Comparison of ENCODE assay signal across 22 mouse cellular contexts in the genomic region with DNA sequence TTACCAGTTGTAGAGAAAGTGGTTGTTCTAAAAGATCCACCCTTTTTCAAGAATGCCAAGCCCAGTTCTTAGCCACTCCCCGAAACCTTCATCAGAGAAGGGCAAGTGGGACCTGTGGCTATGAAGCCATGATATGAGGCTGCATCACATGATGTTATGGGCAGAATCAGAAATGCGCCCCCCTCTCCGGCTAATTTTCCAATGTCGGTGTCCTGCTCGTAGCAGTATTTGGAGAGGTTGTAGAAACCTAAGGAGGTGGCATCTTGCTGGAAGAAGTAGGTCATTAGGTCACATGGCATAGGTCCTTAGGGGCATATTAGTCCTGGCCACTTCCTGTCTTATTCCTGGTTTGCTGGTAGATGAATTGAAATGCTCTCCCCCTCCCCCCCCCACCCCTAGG.
DNase-seq lines count a peak whose midpoint lies in the region; ATAC-seq lines count a peak whose summit lies in the region.
"Had no signal": no experiment of that assay in that cellular context is flagged by ENCODE, and none has a peak within 500 bp of the region (broad histone marks: within the 10 kb centered on the region; RNA-seq: fewer than 3 reads in every experiment).

No protein-coding gene starts in this region.

- H3K36me3 ChIP-seq in hindbrain, embryonic 10.5 days = no peaks in the 10 kb centered on the region
- H3K36me3 ChIP-seq in hindbrain, embryonic 16.5 days (ENCODE audit: control insufficient read depth, insufficient read depth, low read length) = no peaks in the 10 kb centered on the region
- no peaks in the 10 kb centered on the region for H3K36me3 ChIP-seq in embryonic facial prominence, embryonic 10.5 days (replicated peaks)
- 0 out of 2 replicates have a peak, but pooled peaks cover 6% of the 10 kb centered on the region for H3K36me3 ChIP-seq in limb, embryonic 10.5 days
- no peaks in the 10 kb centered on the region for H3K36me3 ChIP-seq in limb, embryonic 15.5 days
- H3K36me3 ChIP-seq: embryonic facial prominence, embryonic 13.5 days; forebrain, embryonic 12.5 days; forebrain, embryonic 15.5 days; heart, embryonic 12.5 days; heart, embryonic 15.5 days; hindbrain, embryonic 12.5 days; hindbrain, embryonic 15.5 days; intestine, embryonic 15.5 days had no signal

- H3K4me1 ChIP-seq in hindbrain, embryonic 10.5 days (replicated peaks) = peaks cover 28% of the 10 kb centered on the region
- H3K4me1 ChIP-seq in hindbrain, embryonic 16.5 days (ENCODE audit: control insufficient read depth, insufficient read depth, low read depth, low read length) = peaks cover 3% of the 10 kb centered on the region
- H3K4me1 ChIP-seq in embryonic facial prominence, embryonic 10.5 days = peaks cover 35% of the 10 kb centered on the region
- H3K4me1 ChIP-seq in limb, embryonic 10.5 days = peaks cover 47% of the 10 kb centered on the region
- peaks cover 42% of the 10 kb centered on the region for H3K4me1 ChIP-seq in limb, embryonic 15.5 days
- H3K4me1 ChIP-seq: intestine, embryonic 15.5 days had no signal

- no peak overlapping the region for H3K4me3 ChIP-seq in hindbrain, embryonic 10.5 days
- no peak overlapping the region for H3K4me3 ChIP-seq in hindbrain, embryonic 16.5 days (ENCODE audit: low read length)
- no peak overlapping the region for H3K4me3 ChIP-seq in embryonic facial prominence, embryonic 10.5 days
- no peak overlapping the region for H3K4me3 ChIP-seq in limb, embryonic 10.5 days
- no peak overlapping the region for H3K4me3 ChIP-seq in limb, embryonic 15.5 days
- H3K4me3 ChIP-seq: embryonic facial prominence, embryonic 13.5 days; erythroblast, embryonic 14.5 days; forebrain, embryonic 12.5 days; forebrain, embryonic 15.5 days; heart, embryonic 12.5 days; heart, embryonic 15.5 days; hindbrain, embryonic 12.5 days; hindbrain, embryonic 15.5 days; intestine, embryonic 15.5 days had no signal

- no peaks in the 10 kb centered on the region for H3K9me3 ChIP-seq in hindbrain, embryonic 10.5 days
- no peaks in the 10 kb centered on the region for H3K9me3 ChIP-seq in hindbrain, embryonic 16.5 days (ENCODE audit: control insufficient read depth, low read length)
- peaks cover 4% of the 10 kb centered on the region; the same call in 1 of the 2 replicates for H3K9me3 ChIP-seq in embryonic facial prominence, embryonic 10.5 days
- H3K9me3 ChIP-seq in limb, embryonic 10.5 days (replicated peaks) = no peaks in the 10 kb centered on the region
- no peaks in the 10 kb centered on the region for H3K9me3 ChIP-seq in limb, embryonic 15.5 days
- H3K9me3 ChIP-seq: forebrain, embryonic 12.5 days; forebrain, embryonic 15.5 days; heart, embryonic 15.5 days; hindbrain, embryonic 12.5 days; hindbrain, embryonic 15.5 days; intestine, embryonic 15.5 days had no signal

- no peak for ATAC-seq in hindbrain, embryonic 16.5 days
- ATAC-seq in limb, embryonic 15.5 days (ENCODE audit: insufficient number of reproducible peaks, low FRiP score, low TSS enrichment, low read depth) = no peak
- ATAC-seq: CD4-positive, CD25-positive, alpha-beta regulatory T cell, adult 4 months; intestine, embryonic 15.5 days had no signal

- no peak overlapping the region for H3K4me2 ChIP-seq in hindbrain, embryonic 16.5 days (ENCODE audit: low read length)
- no peak overlapping the region for H3K4me2 ChIP-seq in limb, embryonic 15.5 days
- H3K4me2 ChIP-seq: embryonic facial prominence, embryonic 13.5 days; forebrain, embryonic 12.5 days; forebrain, embryonic 15.5 days; heart, embryonic 12.5 days; heart, embryonic 15.5 days; hindbrain, embryonic 12.5 days; hindbrain, embryonic 15.5 days; intestine, embryonic 15.5 days had no signal

- 91% methylated on average over 5 of the region's 5 CpGs for WGBS in hindbrain, embryonic 10.5 days
- WGBS in hindbrain, embryonic 16.5 days = 98% methylated on average over 5 of the region's 5 CpGs
- WGBS in embryonic facial prominence, embryonic 10.5 days = 87% methylated on average over 5 of the region's 5 CpGs
- 92% methylated on average over 5 of the region's 5 CpGs for WGBS in limb, embryonic 10.5 days
- 89% methylated on average over 5 of the region's 5 CpGs for WGBS in limb, embryonic 15.5 days

- 0 out of 2 replicates have a peak overlapping the region, but pooled peaks have one; percentile 40 for H3K27ac ChIP-seq in hindbrain, embryonic 10.5 days
- no peak overlapping the region for H3K27ac ChIP-seq in hindbrain, embryonic 16.5 days (ENCODE audit: low read depth, low read length)
- 0 out of 2 replicates have a peak overlapping the region, but pooled peaks have one; percentile 70 for H3K27ac ChIP-seq in embryonic facial prominence, embryonic 10.5 days (replicated peaks)
- H3K27ac ChIP-seq in limb, embryonic 10.5 days = peak overlapping the region; percentile 75
- peak overlapping the region; percentile 75; the same call in 1 of the 2 replicates for H3K27ac ChIP-seq in limb, embryonic 15.5 days
- H3K27ac ChIP-seq: embryonic facial prominence, embryonic 13.5 days; forebrain, embryonic 15.5 days; heart, embryonic 15.5 days; hindbrain, embryonic 12.5 days; hindbrain, embryonic 15.5 days; intestine, embryonic 15.5 days had no signal

- no peak overlapping the region for H3K9ac ChIP-seq in hindbrain, embryonic 16.5 days (ENCODE audit: low read depth, low read length)
- H3K9ac ChIP-seq in limb, embryonic 15.5 days = no peak overlapping the region
- H3K9ac ChIP-seq: embryonic facial prominence, embryonic 13.5 days; forebrain, embryonic 12.5 days; forebrain, embryonic 15.5 days; heart, embryonic 12.5 days; heart, embryonic 15.5 days; hindbrain, embryonic 12.5 days; hindbrain, embryonic 15.5 days; intestine, embryonic 15.5 days had no signal

- no peaks in the 10 kb centered on the region for H3K27me3 ChIP-seq in hindbrain, embryonic 10.5 days (ENCODE audit: insufficient read depth, poor library complexity, severe bottlenecking)
- H3K27me3 ChIP-seq in hindbrain, embryonic 16.5 days (replicated peaks; ENCODE audit: control insufficient read depth, insufficient read depth, low read length) = no peaks in the 10 kb centered on the region
- no peaks in the 10 kb centered on the region for H3K27me3 ChIP-seq in embryonic facial prominence, embryonic 10.5 days (replicated peaks; ENCODE audit: low read depth, poor library complexity, severe bottlenecking)
- H3K27me3 ChIP-seq in limb, embryonic 10.5 days (ENCODE audit: low read depth, poor library complexity, severe bottlenecking) = no peaks in the 10 kb centered on the region
- H3K27me3 ChIP-seq in limb, embryonic 15.5 days = no peaks in the 10 kb centered on the region
- H3K27me3 ChIP-seq: embryonic facial prominence, embryonic 13.5 days; forebrain, embryonic 12.5 days; forebrain, embryonic 15.5 days; heart, embryonic 12.5 days; heart, embryonic 15.5 days; hindbrain, embryonic 12.5 days; hindbrain, embryonic 15.5 days; intestine, embryonic 15.5 days had no signal

- no peak for DNase-seq in hindbrain, embryonic 10.5 days (ENCODE audit: low spot score)
- DNase-seq in embryonic facial prominence, embryonic 10.5 days (ENCODE audit: low spot score) = no peak
- no peak for DNase-seq in limb, embryonic 10.5 days (ENCODE audit: low spot score)
- no peak for DNase-seq in adrenal gland, postnatal 36 days
- DNase-seq in layer of hippocampus, postnatal 14 days (ENCODE audit: low spot score in 2 of 2) = no peak
- DNase-seq: adrenal gland, adult 2 months; adrenal gland, postnatal 14 days; cerebellum, adult 11-12 months; cerebellum, adult 8-10 months; cerebellum, postnatal 14 days had no signal
